Mouse (Mus musculus) ES-E14 (cell line): ENCODE measurements at regions not wholly inside any gene's neighbourhood (a gene's known extent, or its start where the extent isn't known, plus 50 kb on each side); places are given as distances from the start of the nearest gene placed in this dataset.

Source experiments
- HCFC1 ChIP-seq: IDR thresholded peaks from 2 replicates; pipeline ENCODE4 v1.6.1; 2012; ENCODE audit warnings: low read length, inconsistent platforms, borderline replicate concordance; ENCODE audit not compliant: insufficient read depth
- ZC3H11A ChIP-seq: IDR thresholded peaks from 2 replicates; pipeline ENCODE4 v1.6.1; 2012; ENCODE audit warnings: low read depth, mild to moderate bottlenecking, inconsistent platforms, low read length, borderline replicate concordance
- ZNF384 ChIP-seq: IDR thresholded peaks from 2 replicates; pipeline ENCODE4 v1.6.1; 2012; ENCODE audit warnings: low read depth, low read length, inconsistent platforms

DNA sequence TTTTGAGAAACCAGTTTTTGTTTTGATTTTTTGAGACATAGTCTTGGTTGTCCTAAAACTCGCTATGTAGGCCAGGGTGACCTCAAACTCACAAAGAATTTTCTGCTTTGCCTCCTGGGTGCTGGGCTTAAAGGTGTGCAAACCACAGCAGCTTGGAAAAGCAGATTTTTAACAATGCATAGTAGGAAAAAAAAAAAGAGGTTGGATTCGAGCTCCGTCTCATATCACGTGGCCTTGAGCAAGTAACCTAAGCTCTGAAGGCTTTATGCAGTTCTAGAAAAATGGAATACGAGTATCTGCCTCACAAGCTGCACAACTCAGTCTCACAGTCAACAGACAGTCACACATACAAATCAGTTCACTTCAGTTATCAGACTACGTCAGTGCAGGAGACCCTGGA lies 90.9 kb downstream of the Spry2 start:
- TF ChIP-seq ZC3H11A (no peak), HCFC1 (no peak), ZNF384 (no peak)
